Mouse (Mus musculus): ENCODE results near the gene Sh3pxd2a.

Gene Sh3pxd2a

DNA sequence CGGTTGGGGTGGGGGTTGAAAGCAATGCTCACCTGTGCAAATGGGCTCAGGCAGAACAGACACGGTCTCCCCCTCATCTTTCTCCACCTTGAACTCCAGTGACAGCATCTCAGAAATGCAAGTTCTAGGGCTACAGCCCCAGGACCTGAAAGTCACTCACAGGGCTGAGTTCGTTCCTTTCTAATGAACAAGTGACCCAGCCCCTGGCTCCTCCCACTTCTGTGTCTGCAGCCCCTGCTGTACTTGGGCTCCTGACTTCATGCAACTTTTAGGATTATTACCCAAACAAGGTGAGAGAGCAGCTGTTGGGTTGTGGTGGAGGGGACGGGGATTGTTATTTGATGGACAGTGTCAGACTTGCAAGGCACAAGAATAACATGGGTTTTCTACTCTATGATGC lies 23.2 kb downstream of the Sh3pxd2a start:
- no peak for DNase-seq (ENCODE audit: extremely low spot score, low read depth, low spot score)

DNA sequence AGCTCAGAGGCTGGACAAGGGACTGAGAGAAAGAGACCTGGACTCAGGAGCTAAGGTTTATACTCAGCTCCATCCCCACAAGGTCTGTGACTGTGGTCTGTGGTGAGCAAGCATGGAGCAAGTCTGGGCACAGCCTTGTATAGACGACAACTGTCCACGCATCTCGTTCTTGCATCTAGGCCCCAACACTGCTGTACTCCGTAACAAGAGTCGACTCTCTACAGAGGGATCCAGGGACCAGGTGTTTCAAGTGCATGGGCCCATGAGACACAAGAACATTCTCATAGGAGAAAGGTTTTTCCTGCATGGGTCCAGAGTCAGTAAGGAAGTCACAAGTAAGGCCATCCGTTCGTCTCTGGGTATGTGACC lies 23.8 kb downstream of the Sh3pxd2a start:
- no peak for DNase-seq (ENCODE audit: extremely low spot score, low read depth, low spot score)

DNA sequence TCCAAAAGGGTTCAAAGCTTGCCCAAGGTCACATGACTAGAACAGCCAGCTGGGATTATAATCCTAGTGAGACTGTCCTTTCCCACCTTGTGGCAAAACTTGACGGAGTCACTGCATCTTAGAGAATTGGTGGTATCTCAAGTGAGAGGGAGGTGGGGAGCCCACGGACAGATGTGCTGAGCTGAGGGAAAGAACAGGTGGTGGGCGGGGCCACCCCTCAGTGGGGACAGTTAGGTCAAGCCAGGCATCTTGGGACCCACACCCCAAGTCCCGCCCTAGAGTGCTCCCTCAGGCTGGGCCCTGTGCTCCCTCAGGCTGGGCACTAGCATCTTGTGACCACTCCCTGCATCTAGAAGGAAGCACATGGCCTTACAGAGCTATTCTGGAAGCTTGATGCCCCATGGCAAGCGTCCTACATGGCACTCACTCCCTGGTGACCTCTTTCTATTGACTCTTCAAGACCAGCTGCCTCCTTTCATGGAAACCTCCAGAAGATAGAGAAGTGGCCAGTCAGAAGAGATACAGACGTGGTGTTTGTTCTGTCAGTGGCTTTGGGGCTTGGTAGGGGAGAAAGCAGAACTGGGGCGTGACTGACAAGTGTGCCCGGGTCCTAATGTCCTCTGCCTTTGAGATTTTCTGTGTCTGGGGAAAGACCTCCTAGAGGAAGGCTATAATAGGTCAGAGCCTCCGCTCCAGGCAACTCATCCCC lies 24.3 kb downstream of the Sh3pxd2a start:
- no peak for DNase-seq (ENCODE audit: extremely low spot score, low read depth, low spot score)

DNA sequence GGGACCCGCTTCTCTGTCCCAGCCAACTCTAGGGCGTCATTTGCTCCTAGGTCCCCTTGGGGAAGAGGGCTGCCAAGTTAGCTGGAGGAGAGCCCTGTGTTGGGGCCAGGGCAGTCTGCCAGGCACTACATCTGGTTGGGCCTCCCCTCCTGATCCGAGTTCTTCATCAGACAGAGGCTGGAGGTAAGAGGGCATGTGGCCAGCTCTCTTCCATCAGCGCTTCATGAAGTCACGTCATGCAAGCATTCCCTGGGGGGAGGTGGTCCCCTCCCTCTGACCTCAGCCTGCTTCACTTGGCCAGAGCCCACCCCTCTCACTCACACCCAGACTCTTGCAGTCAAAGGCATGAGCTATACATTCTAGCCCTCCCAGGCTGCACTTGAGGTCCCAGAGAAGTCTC lies 25.8 kb downstream of the Sh3pxd2a start:
- no peak for DNase-seq (ENCODE audit: extremely low spot score, low read depth, low spot score)

DNA sequence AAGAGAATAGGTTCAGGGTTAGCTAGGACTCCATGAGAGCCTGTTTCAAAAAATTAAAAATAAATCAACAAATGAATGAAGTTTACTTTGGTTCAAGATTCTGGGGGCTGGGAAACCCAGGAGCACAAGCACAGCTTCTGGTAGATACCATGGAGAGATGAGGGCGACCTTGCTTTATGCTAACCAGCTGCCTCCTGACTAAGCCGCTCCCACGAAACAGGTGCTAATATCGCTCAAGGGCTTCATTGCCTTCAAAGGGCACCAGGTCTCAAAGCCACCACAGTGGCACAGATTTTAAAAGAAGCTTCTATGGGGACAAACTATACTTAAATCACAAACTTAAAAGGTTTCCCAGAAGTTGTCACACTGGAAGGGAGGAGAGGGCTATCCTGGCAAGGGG lies 27.2 kb downstream of the Sh3pxd2a start:
- DNase-seq (ENCODE audit: extremely low spot score, low read depth, low spot score) = no peak

- DNase-seq (ENCODE audit: extremely low spot score, low read depth, low spot score) = no peak
Observed at GRCm38 (mm10) chr19:47436236-47436635, 28.0 kb downstream of the Sh3pxd2a start.

DNA sequence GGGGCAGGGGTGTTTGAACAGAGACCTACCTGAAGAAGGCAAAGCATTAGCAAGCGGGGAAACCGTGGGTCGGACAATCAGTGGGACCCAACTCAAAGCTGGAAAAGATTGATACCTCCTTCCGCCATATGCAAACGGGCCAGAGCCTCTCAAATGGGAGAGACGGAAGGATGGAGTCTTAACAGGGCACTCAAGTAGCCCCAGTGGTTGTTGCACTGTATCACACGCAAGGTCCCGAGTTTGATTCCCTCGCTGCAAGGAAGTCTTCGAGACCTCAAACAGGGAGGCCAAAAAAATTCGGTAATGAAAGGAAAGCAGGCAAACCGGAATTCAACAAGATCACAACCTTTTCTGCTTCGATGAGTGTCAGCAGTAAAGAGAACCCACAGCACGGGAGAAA lies 29.5 kb downstream of the Sh3pxd2a start:
- no peak for DNase-seq (ENCODE audit: extremely low spot score, low read depth, low spot score)

GRCm38 (mm10) chr19:47432339-47432738 lies 31.9 kb downstream of the Sh3pxd2a start:
- DNase-seq (ENCODE audit: extremely low spot score, low read depth, low spot score) = no peak

GRCm38 (mm10) chr19:47431189-47431931 lies 32.8 kb downstream of the Sh3pxd2a start:
- DNase-seq (ENCODE audit: extremely low spot score, low read depth, low spot score) = no peak

GRCm38 (mm10) chr19:47430160-47430559 lies 34.0 kb downstream of the Sh3pxd2a start:
- no peak for DNase-seq (ENCODE audit: extremely low spot score, low read depth, low spot score)

GRCm38 (mm10) chr19:47429245-47429644 lies 35.0 kb downstream of the Sh3pxd2a start:
- no peak for DNase-seq (ENCODE audit: extremely low spot score, low read depth, low spot score)

- no peak for DNase-seq (ENCODE audit: extremely low spot score, low read depth, low spot score)
Observed at GRCm38 (mm10) chr19:47428794-47429193, 35.4 kb downstream of the Sh3pxd2a start.

- peak; percentile 35 for DNase-seq (ENCODE audit: extremely low spot score, low read depth, low spot score)
Observed at GRCm38 (mm10) chr19:47427841-47428789, 36.1 kb downstream of the Sh3pxd2a start.

- DNase-seq (ENCODE audit: extremely low spot score, low read depth, low spot score) = no peak
Observed at GRCm38 (mm10) chr19:47423632-47424031, 40.6 kb downstream of the Sh3pxd2a start.

- no peak for DNase-seq (ENCODE audit: extremely low spot score, low read depth, low spot score)
Observed at GRCm38 (mm10) chr19:47421128-47421898, 42.9 kb downstream of the Sh3pxd2a start.

DNA sequence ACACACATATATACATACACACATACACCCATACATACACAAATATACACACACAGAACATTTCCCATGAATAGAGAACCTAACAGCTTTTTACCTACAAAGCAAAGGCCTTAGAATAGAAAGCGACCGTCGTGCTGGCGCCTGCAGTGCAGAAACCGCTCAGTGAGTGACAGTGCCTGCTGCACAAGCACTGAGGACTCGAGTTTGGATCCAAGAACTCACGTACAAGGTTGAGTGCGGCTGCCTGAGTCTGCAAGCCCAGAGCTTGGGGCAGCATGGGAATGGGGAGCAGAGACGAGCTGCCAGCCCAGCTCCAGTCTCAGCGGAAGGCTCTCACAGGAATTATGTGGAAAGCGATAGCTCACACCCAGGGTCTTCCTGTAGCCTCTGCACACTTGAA lies 43.7 kb downstream of the Sh3pxd2a start:
- no peak for DNase-seq (ENCODE audit: extremely low spot score, low read depth, low spot score)

DNA sequence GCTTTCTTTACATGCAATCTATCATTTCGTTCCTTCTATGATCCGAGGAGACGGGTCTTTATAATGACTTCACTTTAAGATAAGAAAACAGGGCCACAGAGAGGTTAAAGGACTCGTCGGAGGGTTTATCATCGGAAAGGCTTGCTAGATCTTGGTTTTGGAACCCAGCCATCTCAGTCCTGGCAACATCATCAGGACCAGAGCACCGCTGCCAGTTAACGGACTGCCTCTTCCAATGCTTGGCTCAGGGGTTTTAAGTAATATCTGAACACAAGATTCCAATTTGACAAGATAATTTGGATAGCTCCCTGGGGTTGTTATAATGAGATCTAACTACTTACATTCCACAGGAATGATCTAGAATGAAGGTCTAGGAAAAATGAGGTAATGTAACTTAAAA lies 45.0 kb downstream of the Sh3pxd2a start:
- no peak for DNase-seq (ENCODE audit: extremely low spot score, low read depth, low spot score)

DNA sequence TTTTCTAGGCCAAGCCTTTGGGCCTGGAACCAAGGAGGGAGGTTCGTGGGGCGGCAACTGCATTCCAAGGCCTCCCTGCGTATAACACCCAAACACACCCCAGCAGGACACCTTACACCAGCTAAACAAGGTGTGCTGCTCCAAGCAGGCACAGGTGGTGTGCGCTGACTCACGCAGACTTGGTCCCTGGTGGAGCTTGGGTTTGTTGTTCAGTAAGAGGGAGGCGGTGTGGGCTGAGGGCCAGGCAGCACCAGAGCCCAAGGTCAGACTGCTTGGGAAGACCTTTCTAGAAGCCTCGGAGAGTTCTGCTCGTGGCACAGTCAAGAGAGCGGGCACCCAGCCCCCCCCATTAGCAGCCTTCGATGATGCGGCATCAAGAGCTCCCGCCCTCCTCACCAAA lies 48.0 kb downstream of the Sh3pxd2a start:
- no peak for DNase-seq (ENCODE audit: extremely low spot score, low read depth, low spot score)

DNA sequence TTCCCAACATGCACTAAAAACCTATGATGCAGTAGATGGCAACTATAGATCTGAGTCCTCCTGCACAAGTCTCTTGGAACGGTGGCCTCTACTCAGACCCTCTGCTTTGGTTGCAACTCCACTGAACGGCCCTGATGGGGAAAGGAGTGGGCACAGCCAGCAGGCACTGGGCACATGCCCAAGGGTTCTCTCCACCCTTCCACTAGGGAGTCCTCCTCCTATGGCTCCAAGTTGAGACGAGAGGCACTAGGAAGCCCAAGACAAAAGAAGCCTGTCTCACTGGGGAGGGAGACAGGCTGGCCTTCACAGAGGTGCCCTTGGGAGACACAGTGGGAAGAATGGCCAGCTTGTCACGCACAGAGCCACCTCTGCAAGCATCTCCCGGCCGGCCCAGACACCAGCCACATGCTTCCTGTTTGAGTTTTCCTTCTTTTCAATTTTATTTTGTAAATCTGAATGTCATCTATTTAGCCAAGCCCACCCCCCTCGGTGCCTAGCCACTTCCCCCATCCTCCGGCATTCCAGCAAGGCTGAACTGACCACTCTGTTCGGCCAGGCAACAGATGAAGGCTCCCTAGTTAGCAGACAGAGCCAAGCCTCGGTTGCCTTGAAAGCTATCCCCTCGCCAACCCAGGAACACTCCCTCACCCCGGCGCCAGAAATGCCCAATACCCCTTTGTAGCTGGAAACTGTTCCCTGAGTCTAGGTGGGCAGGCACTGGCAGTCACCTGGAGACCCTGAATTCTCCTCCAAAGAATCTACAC lies 49.9 kb downstream of the Sh3pxd2a start:
- no peak for DNase-seq (ENCODE audit: extremely low spot score, low read depth, low spot score)

DNA sequence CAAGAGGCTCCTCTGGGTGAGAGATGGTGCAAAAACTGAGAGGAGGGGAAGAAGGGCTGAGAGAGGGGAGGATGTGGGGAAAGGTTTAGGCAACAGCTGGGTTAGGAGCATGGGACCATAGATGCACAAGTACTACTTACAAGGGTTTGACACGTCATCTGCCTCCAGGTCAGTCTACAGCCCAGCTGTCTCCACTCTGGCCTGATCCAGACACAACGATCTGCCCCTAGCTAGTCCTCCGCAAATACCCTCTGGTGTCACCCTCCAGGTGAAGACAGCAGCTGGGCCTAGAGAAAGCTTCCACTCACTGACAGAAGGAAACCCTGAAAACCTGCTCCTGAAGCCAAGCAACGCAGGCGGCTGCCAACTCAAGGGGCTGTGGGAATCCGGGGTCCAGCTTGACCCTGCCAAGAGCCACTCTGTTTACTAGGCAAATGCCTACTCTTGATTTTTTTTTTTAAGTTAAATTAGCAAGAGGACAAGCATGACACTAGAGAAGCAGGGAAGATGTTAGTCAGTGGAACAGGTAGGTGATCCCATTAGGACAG lies 50.7 kb downstream of the Sh3pxd2a start:
- DNase-seq (ENCODE audit: extremely low spot score, low read depth, low spot score) = no peak

Measured in hindlimb bud, embryonic 11.5 days (tissue).